Mouse (Mus musculus) urinary bladder, adult 2 months (tissue): ENCODE results near the gene Lrba. TPM values are rescaled to one million over a fixed set of nuclear protein-coding genes. Genes with fewer than 3 reads are reported as not detected.

Source experiments
- DNase-seq: peaks from one replicate; pipeline ENCODE4 v3.0.0; 2022; ENCODE audit warnings: low spot score
- polyA plus RNA-seq: library from polyadenylated mRNA; depleted of rRNA; stranded (reverse); fragments of >200 nt; gene quantifications from 2 replicates; pipeline ENCODE4 v1.2.3, GENCODE M21; 2012

Lrba gene
- polyA plus RNA-seq, 1 experiment, result 13.7 TPM

DNA sequence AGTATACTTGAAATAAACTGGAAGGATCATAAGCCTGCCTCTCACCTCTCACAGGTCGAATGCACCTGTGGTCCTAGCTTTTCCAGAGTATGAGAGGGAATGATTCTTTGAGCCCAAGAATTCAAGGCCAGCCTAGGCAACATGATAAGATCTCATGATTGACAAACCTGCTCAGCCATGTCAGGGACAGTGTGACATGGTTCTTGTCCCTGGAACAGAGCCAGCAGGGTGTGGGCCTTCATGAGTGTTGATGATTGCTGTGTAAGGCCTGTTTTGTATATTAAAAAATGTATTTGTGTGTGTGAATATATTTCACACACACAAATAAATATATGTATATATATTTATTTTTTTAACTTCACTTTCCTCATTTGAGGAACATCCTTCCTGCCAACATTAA, 29.3 kb downstream of the Lrba start:
- DNase-seq, result no peak

DNA sequence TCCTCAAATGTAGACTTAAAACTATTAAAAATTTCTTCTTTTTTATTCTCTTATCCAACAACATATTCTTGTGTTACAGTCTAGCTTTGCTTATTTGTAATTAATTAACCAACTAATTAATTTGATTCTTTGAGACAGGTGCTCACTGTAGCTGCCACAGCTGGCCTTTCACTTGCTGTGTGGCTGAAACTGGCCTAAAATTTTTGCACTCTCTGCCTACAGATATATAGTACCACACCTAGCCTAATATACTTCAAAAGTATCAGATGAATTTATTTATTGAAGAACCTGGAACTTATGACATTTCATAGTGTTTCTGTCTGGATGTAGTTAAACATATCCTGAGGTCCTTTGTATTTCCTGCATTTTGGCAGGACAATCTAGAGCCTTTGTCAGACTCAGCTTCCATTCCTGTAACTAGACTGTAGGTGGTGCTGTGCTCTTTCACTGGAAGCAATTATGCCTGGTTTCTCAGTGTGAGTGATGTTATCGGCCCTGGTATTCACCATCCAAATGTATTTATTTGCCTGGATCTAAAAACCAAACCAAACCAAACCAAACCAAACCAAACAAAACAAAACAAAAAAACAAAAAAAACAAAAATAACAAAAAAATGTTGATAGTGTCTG, 43.7 kb downstream of the Lrba start:
- DNase-seq, result no peak

DNA sequence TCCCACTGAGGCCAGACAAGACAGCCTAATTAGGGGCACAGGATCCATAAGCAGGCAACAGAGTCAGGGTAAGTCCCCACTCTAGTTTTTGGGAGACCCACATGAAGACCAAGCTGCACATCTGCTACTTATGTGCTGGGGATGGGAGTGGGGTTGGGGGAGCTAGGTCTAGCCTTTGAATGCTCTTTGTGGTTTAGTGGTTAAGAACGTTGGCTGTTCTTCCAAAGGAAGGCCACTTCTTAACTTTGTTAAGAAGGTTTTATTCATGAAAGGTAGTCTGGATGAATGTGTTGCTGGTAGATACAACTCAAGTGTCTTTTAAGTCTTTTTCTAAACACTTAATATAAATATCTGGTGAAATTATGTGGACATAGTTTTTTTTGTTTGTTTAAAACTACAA, 51.2 kb downstream of the Lrba start:
- no peak for DNase-seq

DNA sequence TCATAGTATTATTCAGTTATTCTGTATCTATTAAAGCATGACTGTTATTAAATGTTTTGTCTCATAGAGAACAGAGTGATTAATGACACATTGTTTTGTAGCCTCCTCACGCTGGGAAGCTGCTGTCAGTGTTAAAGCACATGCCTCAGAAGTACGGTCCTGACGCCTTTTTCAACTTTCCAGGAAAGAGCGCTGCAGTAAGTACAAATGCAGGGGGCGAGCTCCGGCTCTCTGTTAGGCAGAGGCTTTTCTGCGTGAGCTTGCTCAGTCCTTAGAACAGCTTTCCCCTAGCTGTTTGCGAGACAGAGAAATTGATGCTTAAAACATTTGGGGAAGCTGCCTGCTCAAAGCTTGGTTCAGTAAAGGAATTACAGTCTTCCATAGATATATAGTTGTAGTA, 66.8 kb downstream of the Lrba start:
- no peak for DNase-seq

DNA sequence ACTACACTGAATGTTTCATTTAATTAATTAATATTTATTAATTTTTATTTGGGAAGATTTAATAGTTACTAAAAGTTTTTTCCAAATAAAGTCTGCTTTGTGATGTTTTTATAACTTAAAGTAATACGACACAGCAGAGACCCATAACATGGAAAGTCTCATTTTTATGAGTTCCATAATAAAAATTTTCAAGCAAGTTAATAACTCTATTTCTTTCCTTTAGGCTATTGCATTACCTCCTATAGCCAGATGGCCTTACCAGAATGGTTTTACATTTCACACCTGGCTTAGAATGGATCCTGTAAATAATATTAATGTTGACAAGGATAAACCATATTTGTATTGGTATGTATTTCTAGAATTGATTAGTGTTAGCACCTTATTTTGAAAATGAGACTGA, 70.4 kb downstream of the Lrba start:
- DNase-seq, result no peak

DNA sequence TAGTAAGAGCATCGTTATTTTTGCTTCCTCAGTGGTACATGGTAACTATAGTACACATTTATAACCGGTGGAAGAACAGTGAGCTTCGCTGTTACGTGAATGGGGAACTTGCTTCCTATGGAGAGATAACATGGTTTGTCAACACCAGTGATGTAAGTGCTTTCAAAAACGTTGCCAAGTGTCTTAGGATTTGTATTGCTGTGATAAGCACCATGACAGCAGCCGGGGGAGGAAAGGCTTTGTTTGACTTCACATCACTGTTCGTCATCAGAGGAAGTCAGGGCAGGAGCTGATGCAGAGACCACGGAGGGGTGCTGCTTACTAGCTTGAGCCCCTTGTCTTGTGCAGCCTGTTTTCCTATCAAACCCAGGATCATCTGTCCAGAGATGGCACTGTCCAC, 71.7 kb downstream of the Lrba start:
- no peak for DNase-seq

DNA sequence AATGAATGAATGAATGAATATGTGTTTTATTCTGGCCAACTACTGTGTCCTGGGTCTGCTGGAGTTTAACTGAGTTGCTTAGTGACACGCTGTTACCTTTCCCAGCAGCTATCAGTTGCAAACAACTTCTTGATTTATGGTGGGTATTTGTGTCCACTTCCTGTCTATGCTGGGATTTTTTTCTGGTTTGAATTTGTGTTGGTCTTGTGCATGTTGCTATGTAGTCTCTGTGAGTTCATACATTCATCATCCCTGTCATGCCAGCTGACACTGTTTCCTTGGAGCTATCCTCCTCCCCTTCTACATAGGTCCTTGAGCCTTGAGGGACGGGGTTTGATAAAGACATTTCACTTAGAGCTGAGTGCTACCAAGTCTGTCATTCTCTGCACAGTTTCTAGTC, 84.4 kb downstream of the Lrba start:
- no peak for DNase-seq

DNA sequence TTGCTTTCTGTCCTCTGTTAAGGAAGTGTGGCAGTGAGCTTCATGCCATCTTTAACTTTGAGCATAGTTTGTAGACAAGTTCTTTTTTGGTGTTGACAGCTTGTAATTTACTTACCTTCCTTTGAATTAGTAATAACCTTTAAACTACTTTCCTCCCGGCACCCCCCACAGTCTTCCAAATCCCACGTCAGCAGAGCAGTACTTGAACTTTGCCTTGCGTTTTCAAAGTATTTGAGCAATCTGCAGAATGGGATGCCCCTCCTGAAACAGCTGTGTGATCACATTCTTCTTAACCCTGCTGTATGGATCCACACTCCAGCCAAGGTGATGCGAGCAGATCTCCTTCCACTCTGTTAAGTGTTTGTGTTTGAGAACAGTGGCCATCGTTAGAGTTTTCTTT, 85.7 kb downstream of the Lrba start:
- no peak for DNase-seq

DNA sequence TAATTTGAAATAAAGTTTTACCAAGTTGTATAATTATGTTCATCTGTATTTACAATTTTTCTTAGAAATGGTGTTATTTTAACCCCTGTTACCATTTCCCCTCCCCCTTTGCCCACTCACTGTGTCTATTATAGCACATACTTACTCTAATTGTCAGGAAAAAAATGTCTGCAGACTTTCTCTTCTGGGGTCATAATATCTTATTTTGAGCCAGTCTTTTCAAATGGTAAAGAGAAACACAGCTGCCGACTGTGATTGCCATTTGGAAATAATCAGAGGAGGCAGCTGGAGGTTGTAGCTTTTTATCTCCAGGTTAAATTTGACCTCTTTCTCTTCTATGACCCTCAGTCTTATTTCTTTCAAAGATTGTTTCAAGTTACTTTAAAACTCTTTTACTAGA, 86.9 kb downstream of the Lrba start:
- DNase-seq, result no peak

DNA sequence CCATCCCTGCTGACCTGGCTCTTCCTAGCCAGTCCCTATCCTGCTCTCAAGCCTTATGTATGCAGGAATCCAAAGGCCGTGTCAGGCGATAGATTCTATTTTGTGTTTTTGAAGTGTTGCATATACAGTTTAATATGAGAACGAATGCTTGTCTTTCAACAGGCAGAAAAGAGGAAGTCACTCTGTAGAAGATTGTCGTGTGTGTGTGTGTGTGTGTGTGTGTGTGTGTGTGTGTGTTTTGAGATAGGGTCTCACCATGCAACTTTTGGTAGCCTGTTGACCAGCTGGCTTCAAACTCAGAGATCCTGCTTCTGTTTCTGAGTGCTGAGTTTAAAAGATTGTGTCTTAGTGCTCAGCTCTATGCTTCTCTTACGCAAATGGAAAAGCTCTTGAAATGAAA, 93.2 kb downstream of the Lrba start:
- no peak for DNase-seq

DNA sequence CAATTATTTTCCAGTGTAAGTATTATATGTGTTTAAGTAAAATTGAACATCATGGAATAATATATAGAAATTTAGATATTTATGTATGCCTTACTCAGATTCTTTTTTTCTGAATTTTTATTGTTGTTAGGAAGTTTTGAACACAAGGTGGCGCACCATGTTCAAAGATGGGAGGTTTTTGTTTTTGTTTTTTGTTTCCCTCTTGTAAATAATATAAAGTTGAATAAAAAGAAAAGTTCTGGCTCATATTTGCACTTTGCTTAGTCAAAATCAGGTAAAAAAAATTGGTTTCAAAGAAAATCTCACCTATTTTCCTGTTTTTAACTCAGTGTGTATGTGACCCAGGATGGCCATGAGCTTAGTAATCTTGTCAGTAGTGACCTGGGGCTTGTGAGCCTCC, 104.1 kb downstream of the Lrba start:
- no peak for DNase-seq

DNA sequence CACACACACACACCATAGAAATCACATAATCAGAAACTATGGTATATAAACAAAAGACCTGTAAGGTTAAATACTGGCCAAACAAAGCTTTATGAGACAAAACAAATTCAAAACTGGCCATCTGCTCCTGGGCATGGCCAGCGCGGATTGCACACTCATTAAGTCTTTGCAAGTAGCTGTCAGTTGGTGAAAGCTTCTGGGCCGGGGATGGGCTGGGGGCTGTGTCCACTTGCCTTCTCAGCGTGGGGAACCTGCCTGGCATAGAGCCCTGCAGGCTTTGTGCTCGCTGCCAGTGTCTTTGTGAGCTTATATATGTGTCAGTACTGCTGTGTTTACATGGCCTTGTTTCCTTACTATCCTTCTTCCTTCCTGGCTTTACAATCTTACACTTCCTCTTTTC, 118.8 kb downstream of the Lrba start:
- no peak for DNase-seq

DNA sequence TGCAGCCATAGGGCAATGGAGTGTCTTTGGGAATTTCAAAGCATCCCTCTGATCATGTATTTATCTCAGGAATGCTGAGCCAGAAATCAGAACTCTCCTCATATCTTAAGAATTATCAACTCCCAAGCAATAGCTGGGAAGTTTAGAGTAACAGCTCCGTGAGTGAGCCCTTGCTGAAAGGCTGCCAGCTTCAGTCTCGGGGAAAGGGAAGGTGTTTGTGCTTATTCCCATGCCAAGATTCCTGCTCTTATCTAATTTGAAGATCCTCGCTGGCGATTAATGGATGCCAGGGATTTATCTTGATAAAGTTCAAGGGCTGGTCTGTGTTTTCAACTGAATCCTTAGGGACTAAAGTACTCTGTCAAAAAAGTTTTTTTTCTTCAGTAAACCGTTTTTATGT, 138.0 kb downstream of the Lrba start:
- DNase-seq, result no peak

DNA sequence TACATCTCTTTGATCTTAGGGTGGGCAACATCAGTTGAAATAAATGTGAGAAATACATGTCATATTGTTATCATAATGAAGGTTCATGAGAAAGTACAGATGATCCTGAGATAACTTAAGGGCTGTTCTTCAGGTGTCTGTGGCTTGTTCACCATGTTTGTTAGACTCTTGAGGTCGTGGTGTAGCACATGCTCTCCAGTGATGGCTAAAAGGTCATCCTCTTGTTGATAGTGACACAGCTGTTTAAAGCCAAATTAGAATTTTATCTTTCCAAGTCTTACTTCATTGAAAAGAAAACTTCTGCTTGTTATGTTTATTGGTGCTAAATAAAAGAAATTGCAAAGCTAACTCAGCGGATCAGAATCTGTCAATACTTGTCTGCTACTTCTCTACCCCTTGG, 147.0 kb downstream of the Lrba start:
- DNase-seq, result no peak

DNA sequence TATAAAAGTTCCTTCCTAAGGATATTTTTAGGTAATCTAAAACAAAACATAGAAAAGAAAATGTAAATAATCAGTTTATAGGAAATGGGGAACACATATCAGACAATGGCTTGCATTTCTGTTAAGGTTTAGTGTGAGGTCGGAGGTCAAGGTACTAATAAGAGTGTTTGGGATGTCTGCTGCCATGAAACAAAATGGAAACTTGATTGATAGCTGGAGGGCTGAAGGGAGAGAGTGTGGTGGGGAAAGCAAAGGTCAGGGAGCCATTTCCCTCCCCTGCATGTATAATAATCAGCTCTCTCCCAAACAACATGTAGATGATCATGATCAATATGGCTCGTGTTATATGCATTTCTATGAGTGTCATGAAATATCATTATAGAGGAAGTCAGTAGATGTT, 150.8 kb downstream of the Lrba start:
- DNase-seq, result no peak

DNA sequence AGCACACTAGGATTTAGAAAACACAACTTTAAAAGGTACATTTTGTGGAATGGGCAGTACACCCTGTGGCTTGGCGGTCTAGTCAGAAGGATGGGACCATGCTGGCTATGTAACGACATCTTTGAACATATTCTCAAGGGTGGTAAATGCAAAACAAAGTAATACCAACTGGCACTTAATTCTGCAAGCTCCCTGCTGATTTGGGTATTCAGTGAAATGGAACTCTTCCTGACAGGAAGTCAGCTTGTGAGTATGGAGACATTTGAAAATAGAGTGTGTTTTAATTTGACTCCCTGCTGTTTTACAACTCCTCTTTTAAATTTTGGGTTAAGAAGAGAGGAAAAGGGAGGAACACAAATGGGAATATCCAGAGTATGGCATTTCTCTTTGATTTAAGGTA, 158.1 kb downstream of the Lrba start:
- DNase-seq, result no peak

DNA sequence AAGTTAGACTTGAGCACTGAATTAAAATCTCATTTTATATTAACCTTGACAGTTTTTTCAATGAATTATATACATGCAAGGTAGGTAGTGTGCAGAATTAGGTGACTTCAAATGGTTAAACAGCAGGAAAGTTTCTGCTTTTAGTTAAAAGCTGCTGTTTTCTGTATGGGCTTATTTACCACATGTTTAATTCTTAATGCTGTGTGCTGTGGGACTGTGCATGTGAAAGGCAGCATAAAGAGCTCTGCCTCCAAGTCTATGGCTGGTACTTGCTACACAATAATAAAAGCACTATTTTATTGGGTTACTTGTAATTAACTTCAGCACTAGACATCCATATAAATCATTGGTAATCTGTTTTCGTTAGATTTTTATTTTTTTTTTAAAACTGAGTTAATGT, 160.6 kb downstream of the Lrba start:
- no peak for DNase-seq

DNA sequence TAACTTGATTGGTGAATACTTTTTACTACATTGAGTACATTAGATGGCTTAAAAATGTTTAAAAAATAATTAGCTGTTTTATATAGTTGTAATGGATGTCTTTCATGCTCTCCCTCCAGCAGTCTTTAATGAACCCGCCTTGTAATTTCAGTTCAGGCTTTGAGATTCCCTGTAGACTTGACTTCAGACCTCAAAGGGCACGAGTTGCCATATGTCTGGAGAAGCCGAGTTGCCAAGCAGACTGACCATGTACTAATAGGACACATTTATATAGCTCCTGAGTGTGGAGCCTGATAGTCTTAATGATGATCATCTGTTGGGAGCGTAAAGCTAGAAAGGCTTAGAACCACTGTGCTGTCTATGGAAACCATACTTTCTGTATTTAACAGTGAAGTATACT, 161.8 kb downstream of the Lrba start:
- no peak for DNase-seq

DNA sequence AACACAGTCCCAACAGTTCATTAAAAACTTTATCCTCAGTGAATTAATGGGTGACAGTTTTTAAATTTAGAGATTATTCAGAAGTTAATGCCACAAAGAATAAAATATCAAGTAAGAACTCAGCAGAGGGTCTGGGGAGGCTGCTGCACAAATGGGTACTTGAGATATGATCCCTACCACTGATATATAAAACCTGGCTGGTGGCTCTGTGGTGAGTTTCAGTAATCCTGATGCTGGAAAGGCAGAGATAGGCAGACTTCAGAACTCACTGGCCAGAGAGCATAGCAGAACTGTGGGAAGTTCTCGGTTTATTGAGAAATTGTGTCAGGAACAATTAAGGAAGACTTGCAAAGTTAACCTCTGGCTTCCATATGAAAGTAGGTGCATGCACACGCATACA, 199.3 kb downstream of the Lrba start:
- no peak for DNase-seq

DNA sequence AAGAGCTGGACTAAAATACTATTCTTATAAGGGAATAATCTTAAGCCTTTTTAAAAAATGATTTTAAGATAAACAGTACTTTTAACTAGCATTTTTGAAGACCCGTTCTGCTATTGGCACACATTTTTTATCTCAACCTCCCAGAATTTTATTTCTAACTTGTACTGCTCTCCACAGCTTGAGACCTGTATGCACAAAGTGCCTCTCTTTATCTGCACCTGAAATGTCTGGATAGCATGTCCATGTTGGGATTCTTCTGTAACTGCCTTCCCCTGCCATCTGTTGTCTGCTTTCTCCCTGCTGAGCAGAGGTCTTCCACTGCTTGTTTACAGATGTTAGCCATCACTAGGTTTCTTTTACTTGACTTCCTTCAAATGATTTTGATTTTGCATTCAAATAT, 202.3 kb downstream of the Lrba start:
- no peak for DNase-seq

DNA sequence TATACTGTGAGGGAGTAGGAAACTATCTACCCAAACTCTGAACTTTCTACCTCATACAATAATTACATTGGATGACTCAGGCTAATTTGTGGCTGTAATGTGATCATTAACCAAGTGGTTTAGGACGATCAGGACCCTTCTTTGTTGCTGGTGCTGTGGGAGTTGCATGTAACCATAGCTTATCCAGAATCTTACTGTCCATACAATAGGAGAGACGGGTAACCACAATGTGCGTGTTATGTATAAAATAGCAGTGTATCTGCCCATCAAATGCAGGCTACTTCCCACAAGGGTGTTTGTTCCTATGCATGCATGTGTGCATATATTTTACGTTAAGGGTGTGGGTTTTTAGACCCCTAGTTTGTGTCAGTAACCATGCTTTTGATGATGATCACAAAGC, 219.0 kb downstream of the Lrba start:
- no peak for DNase-seq

DNA sequence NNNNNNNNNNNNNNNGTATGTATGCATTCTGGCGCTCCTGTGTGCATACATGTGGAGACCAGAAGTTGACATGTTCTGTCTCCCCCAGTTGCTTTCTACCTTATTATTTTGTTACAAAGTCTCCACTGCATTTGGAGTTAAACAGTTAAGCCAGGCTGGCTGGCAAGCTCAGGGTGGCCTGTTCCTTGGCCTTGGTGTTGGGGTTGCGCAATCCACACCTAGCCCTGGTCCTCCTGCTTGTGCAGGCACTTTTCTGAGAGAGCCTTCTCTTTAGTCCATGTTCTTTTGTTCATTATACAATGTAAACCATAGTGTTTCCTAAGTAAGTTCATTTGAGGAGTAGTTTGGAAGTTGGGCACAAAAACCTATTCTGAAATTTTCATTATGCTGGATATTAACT, 226.7 kb downstream of the Lrba start:
- no peak for DNase-seq

DNA sequence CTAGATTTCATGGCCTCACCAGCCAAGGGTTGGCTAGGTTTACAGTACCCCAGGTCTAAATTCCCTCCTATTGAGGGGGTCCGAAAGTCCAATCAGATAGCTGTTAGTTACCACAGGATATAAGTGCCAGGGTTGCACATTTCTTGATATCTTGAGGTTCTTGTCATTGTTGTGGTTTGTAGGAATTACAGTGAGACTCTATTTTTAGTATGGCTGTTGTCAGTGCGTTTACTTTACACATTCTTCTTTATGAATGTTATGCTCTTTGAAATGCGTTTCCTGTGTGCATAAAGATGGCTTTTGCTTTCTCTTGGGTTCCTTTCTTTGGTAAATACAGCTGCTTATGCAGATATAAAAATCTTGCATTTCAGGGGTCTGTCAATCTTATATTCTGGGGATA, 237.1 kb downstream of the Lrba start:
- DNase-seq, result no peak

DNA sequence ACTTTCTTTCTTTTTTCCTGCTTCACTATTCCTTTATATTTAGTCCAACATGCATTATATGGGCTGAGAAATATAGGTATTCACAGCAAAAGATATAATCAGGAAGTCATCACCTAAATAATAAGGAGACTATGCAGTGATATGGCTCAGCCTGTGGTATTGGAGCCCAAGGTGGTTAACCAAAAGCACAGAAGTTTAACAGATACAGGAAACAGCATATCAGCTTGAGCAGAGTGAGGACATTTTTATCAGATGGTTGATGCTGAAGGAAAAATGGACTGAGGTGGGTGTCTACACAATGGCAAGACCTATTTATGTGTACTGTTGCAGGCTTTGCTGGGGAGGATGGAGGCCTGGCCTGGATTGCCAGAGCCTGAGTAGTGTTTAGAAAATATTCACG, 265.5 kb downstream of the Lrba start:
- DNase-seq, result no peak

DNA sequence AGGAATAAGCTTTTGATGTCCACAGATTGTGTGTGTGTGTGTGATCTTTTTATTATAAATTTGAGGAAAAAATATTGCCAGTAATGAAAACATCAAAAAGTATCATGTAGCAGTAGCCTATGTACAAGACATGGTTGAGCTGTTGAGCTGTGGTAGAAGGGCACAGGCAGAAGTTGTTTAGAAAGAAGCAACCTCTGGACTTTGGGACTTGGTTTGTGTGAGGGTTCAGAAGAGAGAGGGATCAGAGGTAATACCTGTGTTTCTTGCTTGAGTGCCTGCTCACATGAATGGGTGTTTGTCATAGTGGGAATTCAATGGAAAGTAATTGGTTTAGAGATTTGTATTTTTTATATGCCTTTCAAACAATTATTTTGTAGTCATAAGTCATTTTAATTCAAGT, 276.1 kb downstream of the Lrba start:
- no peak for DNase-seq
